Mouse (Mus musculus) heart, postnatal 0 days (tissue): ENCODE results near the gene Pam. TPM values are rescaled to one million over a fixed set of nuclear protein-coding genes. Genes with fewer than 3 reads are reported as not detected.
"Not testable (repeated sequence)": the region's sequence is repeated elsewhere in the genome, so short reads cannot be mapped to it uniquely, and the experiment has no call there.

Source experiments
- ATAC-seq: fragments of 200-750 bp; cut with Nextera tagmentation; 2 replicates; pipeline ENCODE4 v1.8.0; 2017; ENCODE audit warnings: low read depth, moderate number of reproducible peaks, moderate library complexity; ENCODE audit not compliant: insufficient read depth
- DNase-seq: peaks from one replicate; pipeline ENCODE4 v3.0.0-alpha.2; 2016; ENCODE audit warnings: low spot score
- H3K27ac ChIP-seq: fragments of 300-500 bp; sonication (generic); 2 replicates; pipeline ENCODE4 v1.5.1; 2014; ENCODE audit warnings: low read depth, mild to moderate bottlenecking
- H3K27me3 ChIP-seq: fragments of 300-500 bp; sonication (generic); 2 replicates; pipeline ENCODE4 v1.6.1; 2014; ENCODE audit warnings: low read length, mixed read lengths; ENCODE audit not compliant: control insufficient read depth, insufficient read depth
- H3K36me3 ChIP-seq: fragments of 300-500 bp; sonication (generic); replicated peaks from 2 replicates; pipeline ENCODE4 v1.6.1; 2014; ENCODE audit warnings: low read length, mixed read lengths; ENCODE audit not compliant: control insufficient read depth, insufficient read depth
- H3K4me1 ChIP-seq: fragments of 300-500 bp; sonication (generic); 2 replicates; pipeline ENCODE4 v1.6.1; 2014; ENCODE audit warnings: antibody characterized with exemption; ENCODE audit not compliant: control insufficient read depth, insufficient read depth
- H3K4me2 ChIP-seq: fragments of 300-500 bp; sonication (generic); 2 replicates; pipeline ENCODE4 v1.6.1; 2014; ENCODE audit warnings: low read depth, mild to moderate bottlenecking, low read length, moderate library complexity
- H3K4me3 ChIP-seq: fragments of 300-500 bp; sonication (generic); 2 replicates; pipeline ENCODE4 v1.5.1; 2014; ENCODE audit warnings: low read depth, low read length
- H3K9ac ChIP-seq: fragments of 300-500 bp; sonication (generic); replicated peaks from 2 replicates; pipeline ENCODE4 v1.6.1; 2014; ENCODE audit warnings: low read depth, low read length, mixed read lengths
- H3K9me3 ChIP-seq: fragments of 300-500 bp; sonication (generic); replicated peaks from 2 replicates; pipeline ENCODE4 v1.6.1; 2016; ENCODE audit warnings: low read length; ENCODE audit not compliant: control insufficient read depth
- CTCF ChIP-seq: IDR thresholded peaks from 2 replicates; pipeline ENCODE4 v1.5.1; 2016; ENCODE audit warnings: antibody characterized with exemption, control low read depth, low read depth
- EP300 ChIP-seq: IDR thresholded peaks from 2 replicates; pipeline ENCODE4 v1.6.1; 2016; ENCODE audit warnings: antibody characterized with exemption, low read depth
- WGBS: fragments of 180-500 bp; shearing (Covaris S2); extraction: QIAGEN DNeasy Blood & Tissue Kit; methylation state at CpG from one replicate; pipeline ENCODE4 v1.1.7; 2014; 5-methylcytosine and 5-hydroxymethylcytosine counted together
- polyA plus RNA-seq: library from polyadenylated mRNA; unstranded; fragments of >200 nt; fragmentation: Nextera tagmentation; extraction: Ambion mirVana; gene quantifications from 2 replicates; pipeline ENCODE4 v1.2.1, GENCODE M21; 2015
- total RNA-seq: library from RNA; depleted of rRNA; stranded (reverse); fragments of >200 nt; gene quantifications from 2 replicates; pipeline ENCODE4 v1.2.3, GENCODE M21; 2014; ENCODE audit warnings: low replicate concordance

The Pam gene
- total and polyA plus RNA-seq, 2 experiments from 2014 or later: 804 to 1,082 TPM

DNA sequence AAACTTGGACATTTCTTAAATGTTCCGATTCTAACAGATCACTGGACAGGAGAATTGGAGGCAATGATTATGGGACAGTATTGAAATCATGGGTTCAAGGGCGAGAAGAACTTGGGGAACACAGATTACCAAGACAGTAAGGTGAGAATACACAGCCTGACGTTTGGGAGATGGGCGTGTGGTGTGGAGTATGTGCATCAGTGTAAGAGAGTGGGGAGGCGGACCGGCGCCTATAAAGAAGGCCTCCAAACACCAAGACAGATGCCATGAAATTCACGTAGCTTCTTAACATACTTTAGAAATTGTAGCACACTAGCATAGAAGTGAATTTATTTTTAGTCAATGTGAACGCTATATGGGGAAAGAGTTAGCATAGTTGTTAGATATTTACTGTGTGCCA lies 76.5 kb downstream of the Pam start:
- no peaks in the 10 kb centered on the region for H3K27me3 ChIP-seq
- 81% methylated on average over 9 of the region's 9 CpGs for WGBS
- TF ChIP-seq CTCF (no peak; the same call in 1 of the 2 replicates), EP300 (no peak)
- no peaks in the 10 kb centered on the region for H3K4me1 ChIP-seq
- no peak overlapping the region for H3K4me3 ChIP-seq
- H3K36me3 ChIP-seq: no peaks in the 10 kb centered on the region
- H3K9me3 ChIP-seq: no peaks in the 10 kb centered on the region
- ATAC-seq (no peak), DNase-seq (no peak)
- H3K27ac ChIP-seq: no peak overlapping the region
- no peak overlapping the region for H3K9ac ChIP-seq
- no peak overlapping the region for H3K4me2 ChIP-seq

DNA sequence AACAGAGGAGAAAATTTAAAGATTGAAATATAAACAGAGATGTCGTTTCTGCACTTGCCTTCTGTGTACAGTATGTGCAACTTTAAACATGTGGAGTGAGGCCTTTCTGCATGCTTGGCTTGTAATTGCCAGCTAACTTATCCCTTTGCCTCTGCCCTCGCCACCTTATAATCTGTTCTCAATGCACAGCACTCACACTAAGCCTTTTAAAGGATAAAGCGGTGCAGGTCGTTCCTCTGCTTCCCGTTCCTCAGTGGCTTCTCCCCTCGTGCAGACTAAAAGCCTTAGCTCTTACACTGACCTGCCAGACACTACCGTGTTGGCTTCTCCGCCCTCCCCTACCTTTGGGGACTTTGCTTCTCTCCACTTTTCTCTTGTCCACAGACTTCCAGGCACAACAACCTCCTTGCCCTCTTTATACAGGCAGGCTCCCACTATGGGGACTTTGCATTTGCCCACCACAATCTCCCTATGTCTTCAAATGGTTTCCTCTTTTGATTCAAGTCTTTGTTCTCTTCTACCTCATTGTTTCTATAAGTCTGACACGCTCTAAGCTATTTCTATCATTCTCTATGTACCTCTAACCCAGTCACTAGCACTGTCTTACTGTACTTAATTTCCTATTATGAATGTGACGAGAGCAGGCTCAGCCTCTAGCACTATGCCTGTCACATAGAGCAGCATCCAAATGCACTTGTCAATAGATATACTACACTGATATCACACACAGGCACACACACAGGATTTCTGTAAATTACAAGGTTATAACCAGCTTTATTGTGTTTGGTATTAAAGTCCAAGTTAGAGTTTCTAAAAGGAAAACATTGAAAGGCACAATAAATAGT lies 79.2 kb downstream of the Pam start:
- Histone ChIP-seq H3K27ac (no peak overlapping the region), H3K36me3 (no peaks in the 10 kb centered on the region), H3K9ac (no peak overlapping the region), H3K4me1 (no peaks in the 10 kb centered on the region), H3K4me3 (no peak overlapping the region), H3K4me2 (no peak overlapping the region), H3K9me3 (no peaks in the 10 kb centered on the region), H3K27me3 (no peaks in the 10 kb centered on the region)
- WGBS: 66% methylated on average over 10 of the region's 10 CpGs
- TF ChIP-seq EP300: no peak
- TF ChIP-seq CTCF: no peak
- ATAC-seq: no peak
- no peak for DNase-seq

DNA sequence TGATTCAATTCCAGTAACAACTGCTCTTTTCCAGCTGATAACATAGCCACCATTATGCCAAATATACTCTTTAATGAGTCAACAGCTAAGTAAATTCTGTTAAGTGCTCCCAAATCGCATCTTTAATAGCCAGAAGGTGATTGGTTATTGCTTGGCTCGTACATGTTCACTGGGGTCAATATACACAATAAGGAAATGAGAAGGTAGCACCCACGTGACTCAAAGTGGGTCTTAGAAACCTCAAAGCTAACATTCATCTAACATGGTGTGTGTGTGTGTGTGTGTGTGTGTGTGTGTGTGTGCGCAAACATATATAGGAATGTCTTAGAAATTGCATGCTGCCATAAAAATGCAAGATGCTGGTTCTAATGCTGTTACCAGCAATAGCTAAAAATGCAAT lies 79.9 kb downstream of the Pam start:
- no peaks in the 10 kb centered on the region for H3K27me3 ChIP-seq
- DNase-seq: no peak
- no peak overlapping the region for H3K4me2 ChIP-seq
- WGBS: 80% methylated on average over 4 of the region's 4 CpGs
- TF ChIP-seq CTCF (no peak), EP300 (no peak)
- H3K27ac ChIP-seq: no peak overlapping the region
- no peak overlapping the region for H3K4me3 ChIP-seq
- no peaks in the 10 kb centered on the region for H3K9me3 ChIP-seq
- no peaks in the 10 kb centered on the region for H3K36me3 ChIP-seq
- no peak for ATAC-seq
- H3K9ac ChIP-seq: no peak overlapping the region
- no peaks in the 10 kb centered on the region for H3K4me1 ChIP-seq

DNA sequence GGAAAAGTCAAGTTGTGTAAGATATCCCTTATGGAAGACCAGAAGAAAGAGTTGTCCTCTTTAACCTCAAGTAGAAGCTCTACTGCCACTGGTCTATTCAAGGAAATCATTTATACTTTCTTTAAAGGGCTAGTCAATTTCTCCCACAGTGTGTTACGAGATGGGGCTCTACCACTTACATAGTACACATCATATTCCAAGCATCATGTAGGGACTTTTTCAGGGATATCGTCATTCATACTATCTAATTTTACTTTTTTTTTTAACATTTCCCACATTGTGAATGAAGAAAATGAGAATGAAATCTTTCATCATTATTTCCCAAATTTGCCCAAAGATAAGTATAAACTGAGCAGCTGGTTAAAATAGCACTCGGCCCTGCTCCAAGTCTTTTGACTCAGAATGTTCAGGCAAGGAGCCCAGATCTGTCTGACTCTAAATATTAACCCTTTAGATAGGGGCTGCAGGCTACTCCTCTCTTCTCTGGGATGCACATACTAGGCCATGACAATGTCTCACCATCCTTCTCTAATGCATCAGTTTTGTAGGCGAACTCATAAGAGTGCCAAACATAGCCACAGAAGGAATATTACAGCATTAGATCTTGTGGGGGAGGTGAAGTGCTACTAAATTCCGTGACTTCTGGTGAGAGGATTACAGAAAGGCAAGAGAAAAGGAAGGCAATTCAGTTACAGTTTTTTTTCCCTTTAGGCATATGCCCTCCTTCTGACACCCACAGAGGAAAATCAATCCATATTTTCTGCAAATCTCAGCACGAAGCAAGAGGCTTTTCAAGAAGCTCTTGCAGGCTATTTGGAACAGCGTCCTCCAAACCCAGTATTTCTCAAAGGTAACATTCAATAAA lies 92.7 kb downstream of the Pam start:
- peak overlapping the region; percentile 48 for H3K27ac ChIP-seq

DNA sequence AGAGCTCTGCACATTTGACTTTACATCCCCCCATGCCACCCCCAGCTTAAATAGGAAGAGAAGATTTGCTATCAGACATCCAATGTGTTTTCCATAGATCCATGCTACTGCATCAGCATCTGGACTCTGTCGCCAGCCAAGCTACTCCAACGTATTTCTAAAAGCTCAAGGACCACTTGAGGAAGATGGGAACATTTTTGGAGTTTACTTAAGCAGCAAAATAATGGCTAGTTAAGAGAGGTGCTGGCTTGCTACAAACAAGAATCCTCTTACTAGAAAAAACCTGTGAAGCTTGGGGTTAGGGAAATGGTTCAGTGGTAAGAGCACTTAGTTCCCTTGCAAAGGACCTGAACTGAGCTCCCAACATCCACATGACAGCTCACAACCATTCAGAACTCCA lies 96.0 kb downstream of the Pam start:
- H3K4me1 ChIP-seq: peaks cover 23% of the 10 kb centered on the region
- H3K27ac ChIP-seq: no peak overlapping the region
- H3K9ac ChIP-seq: no peak overlapping the region
- no peak overlapping the region for H3K4me2 ChIP-seq
- DNase-seq (no peak), ATAC-seq (no peak)
- H3K4me3 ChIP-seq: no peak overlapping the region
- TF ChIP-seq CTCF (no peak), EP300 (no peak)
- no peaks in the 10 kb centered on the region for H3K9me3 ChIP-seq
- no peaks in the 10 kb centered on the region; the same call in 1 of the 2 replicates for H3K36me3 ChIP-seq
- H3K27me3 ChIP-seq: no peaks in the 10 kb centered on the region
- WGBS: 56% methylated on average over 2 of the region's 2 CpGs

More for the DNA sequence above, 92.7 kb downstream of the Pam start:
- no peak overlapping the region for H3K4me3 ChIP-seq
- peak overlapping the region; percentile 31; the same call in 1 of the 2 replicates for H3K4me2 ChIP-seq
- H3K9me3 ChIP-seq: no peaks in the 10 kb centered on the region
- WGBS: 41% methylated on average over 7 of the region's 7 CpGs
- TF ChIP-seq CTCF: no peak
- no peak for TF ChIP-seq EP300
- DNase-seq (peak; percentile 66), ATAC-seq (peak; percentile 83)
- peaks cover 23% of the 10 kb centered on the region for H3K4me1 ChIP-seq
- H3K27me3 ChIP-seq: no peaks in the 10 kb centered on the region
- no peak overlapping the region for H3K9ac ChIP-seq
- H3K36me3 ChIP-seq: no peaks in the 10 kb centered on the region; the same call in 1 of the 2 replicates

DNA sequence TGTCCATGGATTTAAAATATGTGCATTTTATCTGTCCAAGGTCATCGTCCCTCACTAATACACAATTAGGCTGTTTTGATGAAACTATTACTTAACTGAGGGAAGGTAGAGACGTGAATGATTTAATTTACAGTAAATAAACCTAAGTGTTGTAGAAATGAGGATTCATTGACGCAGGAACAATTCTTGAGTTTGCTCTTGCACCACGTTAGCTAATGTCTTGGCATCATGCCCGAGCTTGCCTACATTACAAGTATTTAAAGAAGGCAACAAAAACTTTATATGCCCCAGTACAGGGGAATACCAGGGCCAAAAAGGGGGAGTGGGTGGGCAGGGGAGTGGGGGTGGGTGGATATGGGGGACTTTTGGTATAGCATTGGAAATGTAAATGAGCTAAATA lies 96.5 kb downstream of the Pam start:
- not testable (repeated sequence) for H3K36me3 ChIP-seq, H3K9me3 ChIP-seq, H3K27me3 ChIP-seq, H3K27ac ChIP-seq, ATAC-seq, H3K4me3 ChIP-seq, H3K9ac ChIP-seq, H3K4me2 ChIP-seq
- WGBS: 40% methylated on average over 5 of the region's 5 CpGs
- peaks cover 23% of the 10 kb centered on the region for H3K4me1 ChIP-seq
- DNase-seq: peak; percentile 47
